Mouse (Mus musculus): ENCODE measurements around the gene Gm9044. TPM values are rescaled to one million over a fixed set of nuclear protein-coding genes. Genes with fewer than 3 reads are reported as not detected.
A peak's percentile ranks its signal among the peaks of the same experiment; 100 is the strongest.
"Not testable (repeated sequence)": the region's sequence is repeated elsewhere in the genome, so short reads cannot be mapped to it uniquely, and the experiment has no call there.

Gene Gm9044
- not detected in 2 replicates for polyA plus RNA-seq (2014; fragmentation: Nextera tagmentation; extraction: Ambion mirVana)

GRCm38 (mm10) chr10:118332308-118332707 lies at the start of gene Gm9044:
Gene Gm9044, minus strand, starts transcription at chr10:118332408.
- H3K27me3 ChIP-seq (ENCODE audit: control insufficient read depth, insufficient read depth, low read length); H3K4me1 ChIP-seq (ENCODE audit: control insufficient read depth, insufficient read depth, low read length); H3K4me2 ChIP-seq (replicated peaks; ENCODE audit: low read depth, low read length); ATAC-seq (ENCODE audit: low FRiP score, low TSS enrichment); H3K27ac ChIP-seq (ENCODE audit: low read depth, low read length); H3K9me3 ChIP-seq (ENCODE audit: control insufficient read depth, low read length); H3K4me3 ChIP-seq (ENCODE audit: low read length); H3K36me3 ChIP-seq (ENCODE audit: control insufficient read depth, insufficient read depth, low read length); H3K9ac ChIP-seq (ENCODE audit: low read depth, low read length): not testable (repeated sequence)
- no CpG with 5 or more reads among the region's 14 CpGs for WGBS

- H3K27me3 ChIP-seq (ENCODE audit: control insufficient read depth, insufficient read depth, low read length): no peaks in the 10 kb centered on the region
- 7% methylated on average over 10 of the region's 10 CpGs for WGBS
- ATAC-seq (ENCODE audit: low FRiP score, low TSS enrichment): peak; percentile 91
- no peak overlapping the region for H3K4me3 ChIP-seq (ENCODE audit: low read length)
- no peaks in the 10 kb centered on the region for H3K9me3 ChIP-seq (ENCODE audit: control insufficient read depth, low read length)
- H3K27ac ChIP-seq (ENCODE audit: low read depth, low read length): no peak overlapping the region
- peak overlapping the region; percentile 25; the same call in 1 of the 2 replicates for H3K4me2 ChIP-seq (replicated peaks; ENCODE audit: low read depth, low read length)
- H3K9ac ChIP-seq (ENCODE audit: low read depth, low read length): no peak overlapping the region
- no peaks in the 10 kb centered on the region for H3K36me3 ChIP-seq (ENCODE audit: control insufficient read depth, insufficient read depth, low read length)
- no peaks in the 10 kb centered on the region for H3K4me1 ChIP-seq (ENCODE audit: control insufficient read depth, insufficient read depth, low read length)
These were observed 38.2 kb upstream of the Gm9044 start for GRCm38 (mm10) chr10:118370443-118370842.

GRCm38 (mm10) chr10:118369518-118369917 lies 37.3 kb upstream of the Gm9044 start:
- ATAC-seq (ENCODE audit: low FRiP score, low TSS enrichment): no peak
- 91% methylated on average over 9 of the region's 9 CpGs for WGBS

DNA sequence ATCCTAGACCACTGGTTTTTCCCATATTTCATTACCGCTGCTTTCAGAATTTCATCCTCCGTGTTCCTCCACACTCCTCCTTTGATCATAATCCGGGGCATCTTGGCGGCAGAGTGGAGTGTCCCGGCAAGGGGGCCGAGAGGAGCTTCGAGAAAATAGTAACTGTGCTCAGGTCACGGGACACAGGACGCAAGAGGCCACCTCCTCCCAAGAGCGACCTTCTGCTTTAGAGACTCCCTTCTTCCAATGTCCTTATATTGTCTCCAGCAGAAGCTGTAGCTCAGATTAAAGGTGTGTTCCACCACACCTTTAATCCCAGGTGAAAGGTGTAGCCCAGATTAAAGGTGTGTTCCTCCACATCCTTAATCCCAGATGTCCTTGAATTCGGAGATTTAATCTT lies 21.8 kb upstream of the Gm9044 start, which contains the start of gene Gm9049:
TSS of gene Gm9049 (minus strand) at position 101 of the 400 bp plus-strand sequence.
- H3K9ac ChIP-seq (ENCODE audit: low read depth, low read length); H3K27ac ChIP-seq (ENCODE audit: low read depth, low read length); H3K4me1 ChIP-seq (ENCODE audit: control insufficient read depth, insufficient read depth, low read length); H3K4me2 ChIP-seq (replicated peaks; ENCODE audit: low read depth, low read length); H3K27me3 ChIP-seq (ENCODE audit: control insufficient read depth, insufficient read depth, low read length); H3K4me3 ChIP-seq (ENCODE audit: low read length); H3K9me3 ChIP-seq (ENCODE audit: control insufficient read depth, low read length); H3K36me3 ChIP-seq (ENCODE audit: control insufficient read depth, insufficient read depth, low read length); ATAC-seq (ENCODE audit: low FRiP score, low TSS enrichment): not testable (repeated sequence)
- WGBS: no CpG with 5 or more reads among the region's 11 CpGs

More at GRCm38 (mm10) chr10:118369518-118369917, 37.3 kb upstream of the Gm9044 start:
- Histone ChIP-seq H3K27me3 (ENCODE audit: control insufficient read depth, insufficient read depth, low read length) (no peaks in the 10 kb centered on the region), H3K4me3 (ENCODE audit: low read length) (no peak overlapping the region), H3K4me1 (ENCODE audit: control insufficient read depth, insufficient read depth, low read length) (no peaks in the 10 kb centered on the region), H3K9ac (ENCODE audit: low read depth, low read length) (no peak overlapping the region), H3K27ac (ENCODE audit: low read depth, low read length) (no peak overlapping the region), H3K36me3 (ENCODE audit: control insufficient read depth, insufficient read depth, low read length) (no peaks in the 10 kb centered on the region), H3K4me2 (replicated peaks; ENCODE audit: low read depth, low read length) (no peak overlapping the region), H3K9me3 (ENCODE audit: control insufficient read depth, low read length) (no peaks in the 10 kb centered on the region)

DNA sequence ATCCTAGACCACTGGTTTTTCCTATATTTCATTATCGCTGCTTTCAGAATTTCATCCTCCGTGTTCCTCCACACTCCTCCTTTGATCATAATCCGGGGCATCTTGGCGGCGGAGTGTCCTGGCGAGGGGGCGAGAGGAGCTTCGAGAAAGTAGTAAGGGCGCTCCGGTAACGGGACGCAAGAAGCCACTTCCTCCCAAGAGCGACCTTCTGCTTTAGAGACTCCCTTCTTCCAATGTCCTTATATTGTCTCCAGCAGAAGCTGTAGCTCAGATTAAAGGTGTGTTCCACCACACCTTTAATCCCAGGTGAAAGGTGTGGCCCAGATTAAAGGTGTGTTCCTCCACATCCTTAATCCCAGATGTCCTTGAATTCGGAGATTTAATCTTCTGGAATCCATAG lies 16.4 kb upstream of the Gm9044 start, which contains the start of gene Gm9048:
TSS of gene Gm9048 (minus strand) at position 101 of the 400 bp plus-strand sequence.
- H3K27ac ChIP-seq (ENCODE audit: low read depth, low read length); H3K4me1 ChIP-seq (ENCODE audit: control insufficient read depth, insufficient read depth, low read length); H3K4me3 ChIP-seq (ENCODE audit: low read length); H3K36me3 ChIP-seq (ENCODE audit: control insufficient read depth, insufficient read depth, low read length); H3K4me2 ChIP-seq (replicated peaks; ENCODE audit: low read depth, low read length); ATAC-seq (ENCODE audit: low FRiP score, low TSS enrichment); H3K9ac ChIP-seq (ENCODE audit: low read depth, low read length); H3K27me3 ChIP-seq (ENCODE audit: control insufficient read depth, insufficient read depth, low read length); H3K9me3 ChIP-seq (ENCODE audit: control insufficient read depth, low read length): not testable (repeated sequence)
- WGBS: 86% methylated on average over 1 of the region's 14 CpGs

GRCm38 (mm10) chr10:118343155-118343554 lies 10.9 kb upstream of the Gm9044 start, which contains the start of gene Gm9046:
Gene Gm9046, minus strand, starts transcription at chr10:118343255.
- not testable (repeated sequence) for H3K9me3 ChIP-seq (ENCODE audit: control insufficient read depth, low read length); H3K27me3 ChIP-seq (ENCODE audit: control insufficient read depth, insufficient read depth, low read length); H3K4me1 ChIP-seq (ENCODE audit: control insufficient read depth, insufficient read depth, low read length); H3K4me3 ChIP-seq (ENCODE audit: low read length); H3K9ac ChIP-seq (ENCODE audit: low read depth, low read length); H3K27ac ChIP-seq (ENCODE audit: low read depth, low read length); H3K36me3 ChIP-seq (ENCODE audit: control insufficient read depth, insufficient read depth, low read length); H3K4me2 ChIP-seq (replicated peaks; ENCODE audit: low read depth, low read length); ATAC-seq (ENCODE audit: low FRiP score, low TSS enrichment)
- no CpG with 5 or more reads among the region's 14 CpGs for WGBS

DNA sequence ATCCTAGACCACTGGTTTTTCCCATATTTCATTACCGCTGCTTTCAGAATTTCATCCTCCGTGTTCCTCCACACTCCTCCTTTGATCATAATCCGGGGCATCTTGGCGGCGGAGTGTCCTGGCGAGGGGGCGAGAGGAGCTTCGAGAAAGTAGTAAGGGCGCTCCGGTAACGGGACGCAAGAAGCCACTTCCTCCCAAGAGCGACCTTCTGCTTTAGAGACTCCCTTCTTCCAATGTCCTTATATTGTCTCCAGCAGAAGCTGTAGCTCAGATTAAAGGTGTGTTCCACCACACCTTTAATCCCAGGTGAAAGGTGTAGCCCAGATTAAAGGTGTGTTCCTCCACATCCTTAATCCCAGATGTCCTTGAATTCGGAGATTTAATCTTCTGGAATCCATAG lies 5.5 kb upstream of the Gm9044 start, which contains the start of gene Gm9045:
TSS of gene Gm9045 (minus strand) at position 101 of the 400 bp plus-strand sequence.
- H3K27me3 ChIP-seq (ENCODE audit: control insufficient read depth, insufficient read depth, low read length); H3K36me3 ChIP-seq (ENCODE audit: control insufficient read depth, insufficient read depth, low read length); ATAC-seq (ENCODE audit: low FRiP score, low TSS enrichment); H3K4me3 ChIP-seq (ENCODE audit: low read length); H3K4me2 ChIP-seq (replicated peaks; ENCODE audit: low read depth, low read length); H3K9ac ChIP-seq (ENCODE audit: low read depth, low read length); H3K9me3 ChIP-seq (ENCODE audit: control insufficient read depth, low read length); H3K4me1 ChIP-seq (ENCODE audit: control insufficient read depth, insufficient read depth, low read length); H3K27ac ChIP-seq (ENCODE audit: low read depth, low read length): not testable (repeated sequence)
- WGBS: no CpG with 5 or more reads among the region's 14 CpGs

DNA sequence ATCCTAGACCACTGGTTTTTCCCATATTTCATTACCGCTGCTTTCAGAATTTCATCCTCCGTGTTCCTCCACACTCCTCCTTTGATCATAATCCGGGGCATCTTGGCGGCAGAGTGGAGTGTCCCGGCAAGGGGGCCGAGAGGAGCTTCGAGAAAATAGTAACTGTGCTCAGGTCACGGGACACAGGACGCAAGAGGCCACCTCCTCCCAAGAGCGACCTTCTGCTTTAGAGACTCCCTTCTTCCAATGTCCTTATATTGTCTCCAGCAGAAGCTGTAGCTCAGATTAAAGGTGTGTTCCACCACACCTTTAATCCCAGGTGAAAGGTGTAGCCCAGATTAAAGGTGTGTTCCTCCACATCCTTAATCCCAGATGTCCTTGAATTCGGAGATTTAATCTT lies 5.3 kb downstream of the Gm9044 start, which contains the start of gene Gm9040:
TSS of gene Gm9040 (minus strand) at position 101 of the 400 bp plus-strand sequence.
- H3K27me3 ChIP-seq (ENCODE audit: control insufficient read depth, insufficient read depth, low read length); H3K9ac ChIP-seq (ENCODE audit: low read depth, low read length); ATAC-seq (ENCODE audit: low FRiP score, low TSS enrichment); H3K4me3 ChIP-seq (ENCODE audit: low read length); H3K27ac ChIP-seq (ENCODE audit: low read depth, low read length); H3K9me3 ChIP-seq (ENCODE audit: control insufficient read depth, low read length); H3K36me3 ChIP-seq (ENCODE audit: control insufficient read depth, insufficient read depth, low read length); H3K4me2 ChIP-seq (replicated peaks; ENCODE audit: low read depth, low read length); H3K4me1 ChIP-seq (ENCODE audit: control insufficient read depth, insufficient read depth, low read length): not testable (repeated sequence)
- WGBS: no CpG with 5 or more reads among the region's 11 CpGs

GRCm38 (mm10) chr10:118319024-118319423 lies 13.2 kb downstream of the Gm9044 start:
- H3K27me3 ChIP-seq (ENCODE audit: control insufficient read depth, insufficient read depth, low read length): no peaks in the 10 kb centered on the region
- H3K36me3 ChIP-seq (ENCODE audit: control insufficient read depth, insufficient read depth, low read length): no peaks in the 10 kb centered on the region
- no peak overlapping the region for H3K4me3 ChIP-seq (ENCODE audit: low read length)
- no peak overlapping the region for H3K9ac ChIP-seq (ENCODE audit: low read depth, low read length)
- WGBS: 77% methylated on average over 8 of the region's 8 CpGs
- H3K4me1 ChIP-seq (ENCODE audit: control insufficient read depth, insufficient read depth, low read length): no peaks in the 10 kb centered on the region
- no peak overlapping the region for H3K4me2 ChIP-seq (replicated peaks; ENCODE audit: low read depth, low read length)
- no peak for ATAC-seq (ENCODE audit: low FRiP score, low TSS enrichment)
- H3K27ac ChIP-seq (ENCODE audit: low read depth, low read length): no peak overlapping the region
- no peaks in the 10 kb centered on the region for H3K9me3 ChIP-seq (ENCODE audit: control insufficient read depth, low read length)

Data from kidney, embryonic 14.5 days (tissue).